Mouse (Mus musculus) testis, adult 2 months (tissue): ENCODE results near the gene Vac14.

Source experiments
- CTCF ChIP-seq: fragments of 200-500 bp; IDR thresholded peaks from 2 replicates; pipeline ENCODE4 v1.5.1; 2012; ENCODE audit warnings: low read depth, mild to moderate bottlenecking, inconsistent platforms, low read length, moderate library complexity; ENCODE audit not compliant: control insufficient read depth, insufficient read depth, insufficient replicate concordance
- POLR2A ChIP-seq: fragments of 200-500 bp; IDR thresholded peaks from 2 replicates; pipeline ENCODE4 v1.6.1; 2012; ENCODE audit warnings: low read depth, mild to moderate bottlenecking, inconsistent platforms, low read length, moderate library complexity; ENCODE audit not compliant: control insufficient read depth

GRCm38 (mm10) chr8:110654075-110655060, 36.0 kb downstream of the Vac14 start:
- TF ChIP-seq CTCF (no peak), POLR2A (no peak)
